Mouse (Mus musculus) heart, embryonic 11.5 days (tissue): ENCODE measurements at regions not wholly inside any gene's neighbourhood (a gene's known extent, or its start where the extent isn't known, plus 50 kb on each side); places are given as distances from the start of the nearest gene placed in this dataset.

Source experiments
- ATAC-seq: fragments of 200-750 bp; cut with Nextera tagmentation; replicated peaks from 2 replicates; pipeline ENCODE4 v1.8.0; 2017; ENCODE audit warnings: moderate library complexity; ENCODE audit not compliant: insufficient number of reproducible peaks, low FRiP score, low TSS enrichment
- H3K27ac ChIP-seq: fragments of 300-500 bp; sonication (generic); 2 replicates; pipeline ENCODE4 v1.5.1; 2014; ENCODE audit warnings: mild to moderate bottlenecking, low read depth, low read length
- H3K27me3 ChIP-seq: fragments of 300-500 bp; sonication (generic); 2 replicates; pipeline ENCODE4 v1.6.1; 2014; ENCODE audit warnings: mild to moderate bottlenecking, low read length, mixed read lengths; ENCODE audit not compliant: control insufficient read depth, insufficient read depth
- H3K36me3 ChIP-seq: fragments of 300-500 bp; sonication (generic); 2 replicates; pipeline ENCODE4 v1.6.1; 2014; ENCODE audit warnings: mild to moderate bottlenecking, low read length, moderate library complexity, mixed read lengths; ENCODE audit not compliant: control insufficient read depth, insufficient read depth
- H3K4me1 ChIP-seq: fragments of 300-500 bp; sonication (generic); 2 replicates; pipeline ENCODE4 v1.6.1; 2014; ENCODE audit warnings: low read length; ENCODE audit not compliant: control insufficient read depth, insufficient read depth
- H3K4me2 ChIP-seq: fragments of 300-500 bp; sonication (generic); 2 replicates; pipeline ENCODE4 v1.6.1; 2014; ENCODE audit warnings: mild to moderate bottlenecking, moderate library complexity
- H3K4me3 ChIP-seq: fragments of 300-500 bp; sonication (generic); 2 replicates; pipeline ENCODE4 v1.5.1; 2014; ENCODE audit warnings: low read depth, low read length
- H3K9ac ChIP-seq: fragments of 300-500 bp; sonication (generic); 2 replicates; pipeline ENCODE4 v1.6.1; 2014; ENCODE audit warnings: mild to moderate bottlenecking, low read depth, low read length, moderate library complexity
- H3K9me3 ChIP-seq: fragments of 300-500 bp; sonication (generic); replicated peaks from 2 replicates; pipeline ENCODE4 v1.6.1; 2016; ENCODE audit warnings: low read length; ENCODE audit not compliant: control insufficient read depth
- WGBS: fragments of 180-500 bp; shearing (Covaris S2); extraction: QIAGEN DNeasy Blood & Tissue Kit; methylation state at CpG from one replicate; pipeline ENCODE4 v1.1.7; 2014; ENCODE audit not compliant: insufficient replicate concordance; 5-methylcytosine and 5-hydroxymethylcytosine counted together

- no peak for ATAC-seq
- H3K9ac ChIP-seq, result no peak overlapping the region
- H3K4me1 ChIP-seq, result 0 out of 2 replicates have a peak, but pooled peaks cover 5% of the 10 kb centered on the region
- H3K36me3 ChIP-seq, result no peaks in the 10 kb centered on the region
- no peak overlapping the region for H3K27ac ChIP-seq
- WGBS, result 14% methylated on average over 6 of the region's 6 CpGs
- H3K4me2 ChIP-seq, result peak overlapping the region; percentile 19; the same call in 1 of the 2 replicates
- H3K9me3 ChIP-seq, result no peaks in the 10 kb centered on the region
- no peak overlapping the region for H3K4me3 ChIP-seq
- no peaks in the 10 kb centered on the region for H3K27me3 ChIP-seq
Observed at GRCm38 (mm10) chr1:187448173-187448572, 160.4 kb upstream of the Esrrg start.

- Histone ChIP-seq H3K9ac (no peak overlapping the region), H3K27me3 (no peaks in the 10 kb centered on the region), H3K4me2 (no peak overlapping the region), H3K4me1 (0 out of 2 replicates have a peak, but pooled peaks cover 5% of the 10 kb centered on the region), H3K36me3 (no peaks in the 10 kb centered on the region), H3K27ac (no peak overlapping the region), H3K4me3 (no peak overlapping the region), H3K9me3 (no peaks in the 10 kb centered on the region)
- ATAC-seq, result no peak
- 56% methylated on average over 3 of the region's 3 CpGs for WGBS
Observed at GRCm38 (mm10) chr1:187450106-187450505, 158.5 kb upstream of the Esrrg start.

DNA sequence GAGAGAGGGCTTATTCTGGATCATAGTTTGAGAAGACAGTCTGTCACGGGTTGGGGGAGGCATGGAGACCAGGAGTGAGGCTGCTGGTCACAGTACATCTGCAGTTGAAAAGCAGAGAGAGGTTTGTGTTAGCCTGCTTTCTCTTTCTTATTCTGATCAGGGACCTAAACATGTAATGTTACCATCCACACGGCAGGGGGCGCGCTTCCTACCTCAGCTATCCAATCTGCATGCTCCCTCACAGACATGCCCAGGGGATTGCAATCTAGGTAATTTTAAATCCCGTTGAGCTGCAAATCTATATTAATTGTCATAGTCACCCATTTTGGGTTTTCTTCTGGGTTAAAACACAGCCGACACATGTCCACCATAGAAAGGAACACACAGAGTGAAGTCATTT is 156.4 kb upstream of the Esrrg start:
- Histone ChIP-seq H3K4me3 (no peak overlapping the region), H3K36me3 (no peaks in the 10 kb centered on the region), H3K9ac (no peak overlapping the region), H3K27ac (no peak overlapping the region), H3K4me1 (0 out of 2 replicates have a peak, but pooled peaks cover 5% of the 10 kb centered on the region), H3K4me2 (no peak overlapping the region), H3K27me3 (no peaks in the 10 kb centered on the region), H3K9me3 (no peaks in the 10 kb centered on the region)
- 32% methylated on average over 6 of the region's 6 CpGs for WGBS
- ATAC-seq, result no peak

DNA sequence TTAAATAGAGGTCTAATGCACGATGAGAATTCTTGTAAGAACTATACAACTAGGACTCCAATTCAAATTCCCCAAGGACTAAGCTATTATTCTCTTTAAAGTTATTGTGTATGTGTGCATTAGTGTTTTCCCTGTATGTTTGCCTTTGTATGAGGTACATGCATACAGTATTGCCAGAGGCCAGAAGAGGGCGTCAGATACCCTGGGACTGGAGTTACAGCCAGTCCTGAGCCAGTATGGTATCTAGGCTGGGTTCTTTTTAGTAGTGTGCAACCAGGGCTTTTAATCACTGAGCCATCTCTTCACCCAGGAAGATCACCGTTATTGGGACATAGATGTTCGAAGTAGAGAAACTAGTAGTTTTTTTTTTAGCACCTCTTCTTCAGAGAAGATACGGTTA is 154.2 kb upstream of the Esrrg start:
- no peaks in the 10 kb centered on the region for H3K27me3 ChIP-seq
- 58% methylated on average over 5 of the region's 5 CpGs for WGBS
- H3K36me3 ChIP-seq, result no peaks in the 10 kb centered on the region
- H3K27ac ChIP-seq, result no peak overlapping the region
- no peak for ATAC-seq
- no peaks in the 10 kb centered on the region for H3K9me3 ChIP-seq
- no peaks in the 10 kb centered on the region for H3K4me1 ChIP-seq
- no peak overlapping the region for H3K4me3 ChIP-seq
- H3K4me2 ChIP-seq, result no peak overlapping the region
- no peak overlapping the region for H3K9ac ChIP-seq

- H3K4me2 ChIP-seq, result no peak overlapping the region
- H3K9ac ChIP-seq, result no peak overlapping the region
- WGBS, result 77% methylated on average over 2 of the region's 2 CpGs
- no peak overlapping the region for H3K27ac ChIP-seq
- H3K4me1 ChIP-seq, result no peaks in the 10 kb centered on the region
- H3K9me3 ChIP-seq, result no peaks in the 10 kb centered on the region
- H3K27me3 ChIP-seq, result no peaks in the 10 kb centered on the region
- no peak for ATAC-seq
- H3K36me3 ChIP-seq, result no peaks in the 10 kb centered on the region
- H3K4me3 ChIP-seq, result no peak overlapping the region
Observed at GRCm38 (mm10) chr1:187484821-187485220, 123.8 kb upstream of the Esrrg start.

GRCm38 (mm10) chr1:187487948-187488690 is 120.5 kb upstream of the Esrrg start:
- WGBS, result 73% methylated on average over 13 of the region's 13 CpGs
- no peak overlapping the region for H3K4me3 ChIP-seq

DNA sequence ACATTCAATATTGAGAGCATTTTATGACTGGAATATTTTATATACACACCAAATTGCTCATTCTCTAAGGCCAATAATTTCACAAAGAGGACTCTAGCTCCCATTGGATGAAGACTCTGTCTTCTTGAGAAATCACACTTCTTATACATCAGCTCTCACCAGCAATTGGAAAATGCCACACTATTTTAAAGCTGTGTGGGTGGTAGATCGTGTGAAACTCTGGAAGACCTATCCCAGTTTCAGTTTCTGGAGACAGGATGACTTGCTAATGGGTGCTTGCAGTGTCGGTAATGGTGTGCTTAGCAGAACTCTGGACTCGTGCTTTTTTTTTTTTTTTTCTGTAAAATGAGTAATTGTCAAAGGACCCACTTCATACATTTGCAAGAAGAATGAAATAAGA is 119.1 kb upstream of the Esrrg start:
- Histone ChIP-seq H3K9me3 (no peaks in the 10 kb centered on the region), H3K4me1 (no peaks in the 10 kb centered on the region), H3K9ac (no peak overlapping the region), H3K36me3 (no peaks in the 10 kb centered on the region), H3K4me3 (no peak overlapping the region), H3K27ac (no peak overlapping the region), H3K4me2 (no peak overlapping the region), H3K27me3 (no peaks in the 10 kb centered on the region)
- ATAC-seq, result no peak
- 68% methylated on average over 3 of the region's 3 CpGs for WGBS

More at GRCm38 (mm10) chr1:187487948-187488690, 120.5 kb upstream of the Esrrg start:
- no peaks in the 10 kb centered on the region for H3K9me3 ChIP-seq
- H3K9ac ChIP-seq, result no peak overlapping the region
- no peaks in the 10 kb centered on the region for H3K4me1 ChIP-seq
- no peak overlapping the region for H3K4me2 ChIP-seq
- H3K27ac ChIP-seq, result no peak overlapping the region
- no peaks in the 10 kb centered on the region for H3K27me3 ChIP-seq
- no peak for ATAC-seq
- H3K36me3 ChIP-seq, result no peaks in the 10 kb centered on the region

GRCm38 (mm10) chr1:187505368-187505767 is 103.2 kb upstream of the Esrrg start:
- Histone ChIP-seq H3K36me3 (no peaks in the 10 kb centered on the region), H3K4me1 (0 out of 2 replicates have a peak, but pooled peaks cover 3% of the 10 kb centered on the region), H3K9ac (no peak overlapping the region), H3K4me3 (no peak overlapping the region), H3K4me2 (no peak overlapping the region), H3K27me3 (no peaks in the 10 kb centered on the region), H3K27ac (no peak overlapping the region), H3K9me3 (no peaks in the 10 kb centered on the region)
- 65% methylated on average over 9 of the region's 9 CpGs for WGBS
- no peak for ATAC-seq

DNA sequence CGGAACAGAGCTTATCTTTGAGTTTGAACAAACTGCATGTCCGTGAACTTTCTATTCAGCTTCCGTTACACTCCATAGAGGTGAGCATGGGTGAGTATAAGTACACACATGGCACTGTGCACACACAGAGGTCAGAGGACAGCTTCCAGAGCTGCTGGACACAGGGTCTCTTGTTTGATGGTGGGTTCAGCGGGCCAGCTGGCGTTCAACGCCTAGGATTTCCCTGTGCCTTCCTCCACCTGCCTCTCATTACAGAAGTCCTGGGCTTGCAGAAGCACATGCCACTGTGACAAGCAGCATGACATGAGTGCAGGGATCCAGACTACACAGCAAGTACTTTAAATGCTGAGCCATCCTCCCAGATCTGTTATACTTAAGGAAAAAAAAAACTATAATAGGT is 101.4 kb upstream of the Esrrg start:
- Histone ChIP-seq H3K9me3 (no peaks in the 10 kb centered on the region), H3K4me2 (no peak overlapping the region), H3K36me3 (no peaks in the 10 kb centered on the region), H3K4me1 (no peaks in the 10 kb centered on the region), H3K9ac (no peak overlapping the region), H3K4me3 (no peak overlapping the region), H3K27me3 (no peaks in the 10 kb centered on the region), H3K27ac (no peak overlapping the region)
- 62% methylated on average over 6 of the region's 6 CpGs for WGBS
- no peak for ATAC-seq
